Mouse (Mus musculus): ENCODE data around the gene Gm10337.

Gene Gm10337

GRCm38 (mm10) chr15:102552599-102552998 is 49.1 kb downstream of the Gm10337 start:
- DNase-seq (ENCODE audit: low read depth, low spot score), result no peak

All from retina, adult 2 months (tissue).